Mouse (Mus musculus): ENCODE measurements around the gene Amn1. TPM values are rescaled to one million over a fixed set of nuclear protein-coding genes. Genes with fewer than 3 reads are reported as not detected.
"Not testable (repeated sequence)": the region's sequence is repeated elsewhere in the genome, so short reads cannot be mapped to it uniquely, and the experiment has no call there.

Amn1 gene
- polyA plus RNA-seq, 1 experiment from 2014 or later: 39.6 TPM

DNA sequence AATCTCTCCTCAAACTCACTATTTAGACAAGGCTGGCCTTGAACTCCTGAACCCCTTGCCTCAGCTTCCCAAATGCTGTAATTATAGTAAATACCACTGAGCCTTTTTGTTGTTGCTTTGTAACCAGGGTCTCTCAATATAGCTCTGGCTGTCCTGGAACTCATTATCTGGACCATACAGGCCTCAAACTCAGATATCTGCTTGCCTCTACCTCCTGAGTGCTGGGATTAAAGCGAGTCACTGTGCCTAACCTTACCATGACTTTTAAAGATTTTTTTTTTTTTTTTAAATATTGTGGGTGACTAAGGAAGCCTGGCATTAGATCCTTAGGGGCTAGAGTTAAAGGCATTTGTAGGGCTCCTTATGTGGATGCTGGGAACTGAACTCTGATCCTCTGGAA is 4.5 kb downstream of the Amn1 start:
- Histone ChIP-seq H3K36me3 (peaks cover 38% of the 10 kb centered on the region), H3K27me3 (no peaks in the 10 kb centered on the region)
- ATAC-seq (ENCODE audit: insufficient number of reproducible peaks, insufficient read depth, low FRiP score, low TSS enrichment): no peak

DNA sequence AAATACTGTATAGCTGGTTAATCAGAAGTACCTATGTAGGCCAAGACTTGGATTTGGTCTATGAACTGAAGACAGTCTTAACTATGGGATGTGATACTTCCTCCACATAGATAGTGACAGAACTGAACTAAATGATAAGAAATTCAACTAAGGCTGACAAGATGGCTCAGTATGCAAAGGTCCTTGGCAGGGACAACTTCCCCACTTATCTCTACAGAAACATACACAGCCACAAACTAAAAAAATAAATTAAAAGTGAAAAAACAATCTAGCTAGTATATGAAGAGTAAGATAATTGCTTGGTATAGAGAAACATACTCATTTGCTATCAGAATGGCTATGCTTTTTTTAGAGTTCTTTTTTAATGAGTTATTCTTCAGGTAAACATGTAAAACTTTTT is 9.4 kb downstream of the Amn1 start:
- Histone ChIP-seq H3K4me1 (no peaks in the 10 kb centered on the region), H3K36me3 (peaks cover 76% of the 10 kb centered on the region)

More for the DNA sequence above, 4.5 kb downstream of the Amn1 start:
- Histone ChIP-seq H3K27ac (no peak overlapping the region), H3K9ac (no peak overlapping the region), H3K4me2 (replicated peaks) (no peak overlapping the region), H3K9me3 (no peaks in the 10 kb centered on the region), H3K4me1 (peaks cover 14% of the 10 kb centered on the region), H3K4me3 (no peak overlapping the region)
- WGBS: 98% methylated on average over 1 of the region's 1 CpGs

DNA sequence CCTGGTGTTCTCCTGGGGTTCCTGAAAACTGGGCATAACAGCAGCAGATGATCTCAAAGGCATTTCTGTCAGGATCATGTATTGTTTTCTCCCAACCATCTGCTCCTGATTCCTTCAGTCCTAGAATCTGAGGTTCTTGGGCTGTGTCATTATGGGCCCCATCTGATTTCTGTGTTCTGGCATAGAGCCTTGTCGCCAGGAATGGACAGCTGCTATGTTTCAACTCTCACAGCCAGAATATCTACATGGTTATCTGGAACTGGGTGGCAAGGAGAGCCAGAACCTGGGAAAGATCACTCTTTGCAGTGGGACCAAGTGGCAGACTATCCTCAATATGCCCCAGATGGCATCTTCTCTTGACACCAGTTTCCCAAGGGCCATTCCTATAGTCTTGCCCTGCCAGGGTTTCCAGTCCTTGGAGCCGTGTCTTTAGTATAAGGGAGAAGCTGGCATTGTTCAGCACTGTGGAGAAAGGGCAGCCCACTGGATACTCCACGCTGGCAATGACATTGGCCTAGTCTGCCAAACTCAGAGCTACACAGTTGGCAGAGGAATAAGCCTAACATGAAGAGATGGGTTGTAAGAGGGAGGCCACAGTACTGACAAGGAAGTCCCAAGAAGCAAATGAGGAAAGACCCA is 13.5 kb downstream of the Amn1 start:
- Histone ChIP-seq H3K4me2 (replicated peaks) (no peak overlapping the region), H3K9me3 (no peaks in the 10 kb centered on the region; the same call in 1 of the 2 replicates), H3K4me1 (no peaks in the 10 kb centered on the region), H3K36me3 (peaks cover 49% of the 10 kb centered on the region), H3K9ac (no peak overlapping the region), H3K27me3 (no peaks in the 10 kb centered on the region), H3K4me3 (no peak overlapping the region), H3K27ac (no peak overlapping the region)
- 95% methylated on average over 3 of the region's 3 CpGs for WGBS
- no peak for ATAC-seq (ENCODE audit: insufficient number of reproducible peaks, insufficient read depth, low FRiP score, low TSS enrichment)

More for the DNA sequence above, 9.4 kb downstream of the Amn1 start:
- ATAC-seq (ENCODE audit: insufficient number of reproducible peaks, insufficient read depth, low FRiP score, low TSS enrichment): no peak
- Histone ChIP-seq H3K9me3 (no peaks in the 10 kb centered on the region; the same call in 1 of the 2 replicates), H3K9ac (no peak overlapping the region), H3K27ac (no peak overlapping the region), H3K27me3 (no peaks in the 10 kb centered on the region), H3K4me2 (replicated peaks) (no peak overlapping the region), H3K4me3 (no peak overlapping the region)

DNA sequence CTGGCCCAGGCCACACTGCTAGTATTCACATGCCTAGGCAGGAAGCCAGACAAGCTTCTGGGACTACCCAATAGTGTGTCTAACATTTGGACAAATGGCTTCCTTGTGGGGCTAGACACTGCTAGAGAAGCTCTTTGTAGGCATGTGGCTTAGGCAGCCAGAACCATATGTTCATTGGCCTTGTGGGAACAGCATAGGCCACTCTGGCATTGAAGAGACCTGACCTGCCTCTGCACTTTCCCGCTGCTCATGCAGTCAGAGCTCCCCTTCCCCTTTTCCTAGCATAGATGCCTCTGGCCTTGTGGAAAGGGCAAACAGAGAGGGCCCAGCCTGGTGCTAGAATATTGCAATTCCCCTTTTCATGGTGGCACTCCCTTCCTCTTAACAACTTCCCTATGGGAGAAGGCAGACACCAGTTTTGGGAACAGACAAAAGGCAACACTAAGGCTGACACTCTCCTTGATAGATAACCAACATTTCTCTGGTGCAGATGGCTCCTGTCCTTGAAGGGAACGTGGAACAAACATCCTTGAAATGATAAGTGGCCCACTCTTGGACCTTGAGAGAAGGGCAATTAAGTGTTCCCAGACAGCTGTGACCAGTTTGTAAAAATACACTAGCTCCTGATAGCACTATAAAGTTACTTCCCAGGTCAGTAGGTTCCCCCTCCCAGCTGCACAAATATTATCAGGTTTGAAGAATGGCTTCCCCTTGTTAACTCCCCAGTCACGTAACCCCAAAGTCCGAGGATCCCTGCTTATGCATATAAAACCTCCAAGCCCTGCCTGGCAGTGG is 14.5 kb downstream of the Amn1 start:
- Histone ChIP-seq H3K9ac (no peak overlapping the region), H3K4me2 (replicated peaks) (no peak overlapping the region), H3K36me3 (peaks cover 41% of the 10 kb centered on the region), H3K9me3 (no peaks in the 10 kb centered on the region; the same call in 1 of the 2 replicates), H3K4me3 (no peak overlapping the region), H3K27me3 (no peaks in the 10 kb centered on the region), H3K4me1 (no peaks in the 10 kb centered on the region), H3K27ac (no peak overlapping the region)
- 60% methylated on average over 4 of the region's 4 CpGs for WGBS
- ATAC-seq (ENCODE audit: insufficient number of reproducible peaks, insufficient read depth, low FRiP score, low TSS enrichment): no peak

DNA sequence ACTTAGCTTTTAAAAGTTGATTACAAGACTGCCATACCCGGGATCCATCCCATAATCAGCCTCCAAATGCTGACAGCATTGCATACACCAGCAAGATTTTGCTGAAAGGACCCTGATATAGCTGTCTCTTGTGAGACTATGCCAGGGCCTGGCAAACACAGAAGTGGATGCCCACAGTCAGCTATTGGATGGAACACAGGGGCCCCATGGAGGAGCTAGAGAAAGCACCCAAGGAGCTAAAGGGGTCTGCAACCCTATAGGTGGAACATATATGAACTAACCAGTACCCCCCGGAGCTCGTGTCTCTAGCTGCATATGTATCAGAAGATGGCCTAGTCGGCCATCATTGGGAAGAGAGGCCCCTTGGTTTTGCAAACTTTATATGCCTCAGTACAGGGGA is 18.5 kb downstream of the Amn1 start:
- H3K36me3 ChIP-seq: peaks cover 27% of the 10 kb centered on the region

DNA sequence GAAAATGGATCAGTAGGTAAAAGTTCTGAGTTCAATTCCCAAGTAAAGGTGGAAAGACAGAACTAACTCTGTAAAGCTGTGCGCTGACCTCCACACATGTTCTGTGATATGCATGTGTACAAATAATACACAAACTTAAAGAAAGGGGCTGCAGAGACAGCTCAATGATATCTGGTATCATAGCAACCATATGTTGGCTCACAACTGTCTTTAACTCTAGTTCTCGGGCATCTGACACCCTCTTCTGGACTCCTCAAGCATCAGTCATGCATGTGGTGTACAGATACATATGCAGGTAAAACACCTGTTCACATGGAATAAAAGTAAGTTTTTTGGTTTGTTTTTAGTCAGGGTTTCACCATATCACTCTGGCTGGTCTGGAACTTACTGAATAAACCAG is 20.1 kb downstream of the Amn1 start:
- peaks cover 33% of the 10 kb centered on the region for H3K36me3 ChIP-seq

More for the DNA sequence above, 18.5 kb downstream of the Amn1 start:
- ATAC-seq (ENCODE audit: insufficient number of reproducible peaks, insufficient read depth, low FRiP score, low TSS enrichment); H3K9me3 ChIP-seq; H3K9ac ChIP-seq; H3K27ac ChIP-seq; H3K4me1 ChIP-seq; H3K4me3 ChIP-seq; H3K4me2 ChIP-seq (replicated peaks); H3K27me3 ChIP-seq: not testable (repeated sequence)
- 87% methylated on average over 4 of the region's 4 CpGs for WGBS

DNA sequence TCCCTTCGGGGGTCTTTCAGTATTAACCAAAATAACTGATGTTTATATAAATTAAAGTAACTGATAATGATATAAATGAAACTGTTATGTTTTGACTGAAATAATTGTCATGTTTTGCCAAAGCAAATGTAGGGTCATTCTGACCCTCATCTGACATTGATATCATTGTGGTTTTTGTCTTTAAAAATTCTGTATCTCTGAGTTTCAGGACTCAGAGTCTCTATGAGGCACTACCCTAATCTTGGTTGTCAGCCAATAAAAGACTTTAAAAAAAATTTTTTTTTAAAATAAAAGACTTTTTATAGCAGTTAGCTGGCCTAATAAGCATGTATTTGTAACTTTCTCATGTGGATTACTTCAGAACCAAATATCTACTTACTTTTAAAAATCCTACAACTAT is 20.8 kb downstream of the Amn1 start:
- 97% methylated on average over 1 of the region's 1 CpGs for WGBS

More for the DNA sequence above, 20.1 kb downstream of the Amn1 start:
- no peaks in the 10 kb centered on the region for H3K9me3 ChIP-seq
- H3K27me3 ChIP-seq: no peaks in the 10 kb centered on the region
- H3K4me2 ChIP-seq (replicated peaks): no peak overlapping the region
- ATAC-seq (ENCODE audit: insufficient number of reproducible peaks, insufficient read depth, low FRiP score, low TSS enrichment): no peak
- no peak overlapping the region for H3K9ac ChIP-seq
- H3K27ac ChIP-seq: no peak overlapping the region
- H3K4me3 ChIP-seq: no peak overlapping the region
- H3K4me1 ChIP-seq: no peaks in the 10 kb centered on the region
- 89% methylated on average over 2 of the region's 2 CpGs for WGBS

DNA sequence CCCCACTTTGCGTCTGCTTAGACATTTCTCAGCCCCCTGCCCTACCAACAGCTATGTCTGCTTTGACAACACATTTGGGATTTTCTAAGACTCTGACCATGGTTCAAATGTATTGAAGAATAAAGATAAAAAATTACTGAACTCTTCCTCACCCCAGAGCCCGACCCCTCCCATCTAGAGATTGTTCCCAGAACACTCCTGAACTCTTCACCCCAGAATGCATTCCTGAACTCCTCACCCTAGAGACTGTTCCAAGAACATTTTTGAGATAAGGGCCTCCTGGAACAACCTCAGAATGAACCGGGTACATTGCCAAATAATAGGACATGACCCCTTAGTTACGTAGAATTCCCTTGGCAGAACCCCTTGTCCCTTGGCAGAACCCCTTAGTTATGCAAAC is 21.5 kb downstream of the Amn1 start:
- H3K9ac ChIP-seq; H3K4me3 ChIP-seq; H3K27me3 ChIP-seq; H3K4me1 ChIP-seq; H3K27ac ChIP-seq; H3K4me2 ChIP-seq (replicated peaks); H3K9me3 ChIP-seq; ATAC-seq (ENCODE audit: insufficient number of reproducible peaks, insufficient read depth, low FRiP score, low TSS enrichment): not testable (repeated sequence)
- WGBS: 91% methylated on average over 3 of the region's 4 CpGs
- peaks cover 39% of the 10 kb centered on the region for H3K36me3 ChIP-seq

More for the DNA sequence above, 20.8 kb downstream of the Amn1 start:
- Histone ChIP-seq H3K36me3 (peaks cover 37% of the 10 kb centered on the region), H3K9ac (no peak overlapping the region), H3K9me3 (no peaks in the 10 kb centered on the region), H3K4me2 (replicated peaks) (no peak overlapping the region), H3K27me3 (no peaks in the 10 kb centered on the region), H3K4me3 (no peak overlapping the region), H3K27ac (no peak overlapping the region), H3K4me1 (no peaks in the 10 kb centered on the region)
- no peak for ATAC-seq (ENCODE audit: insufficient number of reproducible peaks, insufficient read depth, low FRiP score, low TSS enrichment)

DNA sequence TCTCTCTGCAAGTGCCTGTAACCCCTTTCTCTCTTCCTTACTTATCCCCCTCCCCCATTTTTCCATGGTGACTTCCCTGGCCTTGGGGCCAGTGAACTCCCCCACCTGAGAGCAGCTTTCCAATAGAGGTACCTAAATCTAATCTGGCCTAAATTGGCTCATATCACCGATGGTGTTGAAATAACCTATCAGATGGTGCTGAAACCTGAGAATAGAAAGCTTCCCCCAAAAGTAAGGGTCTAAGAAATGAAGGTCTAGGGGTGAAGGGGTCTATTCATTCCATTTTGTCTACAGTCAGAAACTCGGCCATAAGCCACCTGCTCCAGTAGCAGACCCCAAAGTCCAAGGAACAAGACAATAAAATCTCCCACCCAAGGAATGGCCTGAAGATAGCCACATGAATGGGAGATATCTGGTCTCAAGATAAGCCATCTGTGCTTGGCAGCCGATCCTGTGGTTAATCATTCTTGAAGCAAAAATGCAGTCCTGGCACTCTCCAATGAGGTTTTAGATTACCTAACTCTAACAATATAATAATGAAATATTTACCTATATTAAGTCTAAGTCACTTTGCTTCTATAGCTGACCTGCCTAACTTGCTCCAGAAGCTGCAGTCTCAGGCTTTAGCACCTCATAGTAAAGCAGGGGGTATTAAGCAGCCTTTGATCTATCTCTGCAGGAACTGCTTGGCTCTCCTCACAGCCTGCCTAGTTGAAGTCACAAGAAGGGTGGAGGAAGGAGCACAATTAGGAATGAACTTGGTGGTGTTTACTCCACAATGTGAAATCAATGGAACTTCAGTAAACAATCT is 33.3 kb downstream of the Amn1 start:
- no peak overlapping the region for H3K4me3 ChIP-seq
- H3K36me3 ChIP-seq: peaks cover 24% of the 10 kb centered on the region
- H3K9me3 ChIP-seq: no peaks in the 10 kb centered on the region
- no peak overlapping the region for H3K27ac ChIP-seq
- ATAC-seq (ENCODE audit: insufficient number of reproducible peaks, insufficient read depth, low FRiP score, low TSS enrichment): no peak
- H3K4me1 ChIP-seq: peaks cover 11% of the 10 kb centered on the region
- no peaks in the 10 kb centered on the region for H3K27me3 ChIP-seq
- H3K9ac ChIP-seq: no peak overlapping the region
- 69% methylated on average over 3 of the region's 3 CpGs for WGBS
- H3K4me2 ChIP-seq (replicated peaks): no peak overlapping the region

DNA sequence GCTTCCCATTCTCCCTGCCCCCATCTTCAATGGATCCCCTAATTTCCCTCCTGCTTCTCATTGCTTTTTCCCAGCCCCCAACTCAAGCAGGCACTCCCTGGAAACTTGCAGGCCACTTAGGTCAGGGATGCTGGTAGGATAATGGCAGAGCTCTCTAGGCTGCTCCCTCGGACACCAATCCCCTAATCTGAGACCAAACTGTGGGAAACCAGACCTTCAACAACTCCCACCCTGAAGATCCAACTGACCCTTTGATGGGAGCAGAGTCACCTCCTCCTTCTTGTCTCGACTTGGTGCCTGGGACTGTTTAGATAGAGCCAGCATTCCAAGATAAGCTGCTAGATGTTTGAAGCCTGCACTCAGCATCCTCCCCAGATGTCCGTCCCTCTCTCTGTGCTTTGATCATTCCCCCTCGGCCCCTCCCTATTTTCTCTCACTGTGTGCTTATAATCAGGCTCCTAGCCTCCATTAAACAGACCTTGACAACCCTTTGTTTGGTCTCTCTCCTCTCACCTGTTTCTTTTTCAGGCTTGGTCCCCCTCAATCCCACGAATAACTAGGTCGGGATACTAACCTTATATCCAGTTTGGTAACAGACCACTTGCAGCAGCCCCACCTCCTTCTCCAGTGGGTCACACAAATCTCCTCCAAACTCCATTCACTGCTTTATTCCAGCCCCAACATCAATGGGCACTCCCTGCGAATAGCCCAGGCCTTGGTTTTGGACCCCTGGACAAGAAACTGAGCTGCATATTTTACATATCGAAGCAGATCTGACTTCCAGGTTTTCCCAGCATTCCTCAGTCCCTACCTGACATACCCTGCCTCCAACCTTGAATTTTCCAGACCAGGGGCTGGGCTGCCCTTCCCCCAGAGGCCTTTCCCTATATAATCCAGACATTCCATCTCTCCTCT is 34.1 kb downstream of the Amn1 start:
- H3K27ac ChIP-seq: no peak overlapping the region
- no peaks in the 10 kb centered on the region for H3K27me3 ChIP-seq
- 24% methylated on average over 8 of the region's 8 CpGs for WGBS
- H3K9ac ChIP-seq: no peak overlapping the region
- H3K36me3 ChIP-seq: peaks cover 24% of the 10 kb centered on the region
- ATAC-seq (ENCODE audit: insufficient number of reproducible peaks, insufficient read depth, low FRiP score, low TSS enrichment): no peak
- H3K4me2 ChIP-seq (replicated peaks): no peak overlapping the region
- H3K4me1 ChIP-seq: peaks cover 11% of the 10 kb centered on the region
- H3K9me3 ChIP-seq: no peaks in the 10 kb centered on the region
- H3K4me3 ChIP-seq: no peak overlapping the region
